Mouse (Mus musculus): ENCODE data around the gene Zfp524. TPM values are rescaled to one million over a fixed set of nuclear protein-coding genes. Genes with fewer than 3 reads are reported as not detected.

Gene Zfp524
- polyA plus RNA-seq, 1 experiment from 2014 or later = 6.7 TPM

GRCm38 (mm10) chr7:5020685-5021084 is 6.5 kb downstream of the Zfp524 start:
- H3K4me2 ChIP-seq (ENCODE audit: low read length) = peak overlapping the region; percentile 84
- peak overlapping the region; percentile 78 for H3K27ac ChIP-seq (ENCODE audit: low read length)
- WGBS = under 1% methylated on average over 11 of the region's 15 CpGs
- ATAC-seq = peak; percentile 54
- H3K36me3 ChIP-seq (ENCODE audit: control insufficient read depth, insufficient read depth, low read length) = no peaks in the 10 kb centered on the region; the same call in 1 of the 2 replicates
- H3K9ac ChIP-seq (ENCODE audit: low read depth, low read length) = peak overlapping the region; percentile 79
- no peaks in the 10 kb centered on the region for H3K9me3 ChIP-seq (replicated peaks; ENCODE audit: control insufficient read depth, low read length, poor library complexity, severe bottlenecking)
- no peaks in the 10 kb centered on the region for H3K27me3 ChIP-seq (ENCODE audit: control insufficient read depth, insufficient read depth, low read depth, low read length)
- peaks cover 14% of the 10 kb centered on the region for H3K4me1 ChIP-seq (ENCODE audit: control insufficient read depth, insufficient read depth, low read length)
- peak overlapping the region; percentile 56 for H3K4me3 ChIP-seq (ENCODE audit: low read depth, low read length)

- Histone ChIP-seq H3K4me1 (ENCODE audit: control insufficient read depth, insufficient read depth, low read length) (peaks cover 10% of the 10 kb centered on the region), H3K36me3 (ENCODE audit: control insufficient read depth, insufficient read depth, low read length) (peaks cover 3% of the 10 kb centered on the region; the same call in 1 of the 2 replicates), H3K4me3 (ENCODE audit: low read depth, low read length) (peak overlapping the region; percentile 56), H3K27ac (ENCODE audit: low read length) (peak overlapping the region; percentile 78), H3K4me2 (ENCODE audit: low read length) (peak overlapping the region; percentile 84), H3K27me3 (ENCODE audit: control insufficient read depth, insufficient read depth, low read depth, low read length) (no peaks in the 10 kb centered on the region), H3K9ac (ENCODE audit: low read depth, low read length) (peak overlapping the region; percentile 79), H3K9me3 (replicated peaks; ENCODE audit: control insufficient read depth, low read length, poor library complexity, severe bottlenecking) (no peaks in the 10 kb centered on the region)
- 54% methylated on average over 5 of the region's 5 CpGs for WGBS
- no peak for ATAC-seq
Observed at GRCm38 (mm10) chr7:5021197-5021596, 7.0 kb downstream of the Zfp524 start.

GRCm38 (mm10) chr7:5029543-5029942 is 15.3 kb downstream of the Zfp524 start:
- no peak overlapping the region for H3K4me2 ChIP-seq (ENCODE audit: low read length)
- no peak for ATAC-seq
- peaks cover 44% of the 10 kb centered on the region for H3K36me3 ChIP-seq (ENCODE audit: control insufficient read depth, insufficient read depth, low read length)
- no peaks in the 10 kb centered on the region for H3K27me3 ChIP-seq (ENCODE audit: control insufficient read depth, insufficient read depth, low read depth, low read length)
- no peaks in the 10 kb centered on the region for H3K4me1 ChIP-seq (ENCODE audit: control insufficient read depth, insufficient read depth, low read length)
- no peak overlapping the region for H3K4me3 ChIP-seq (ENCODE audit: low read depth, low read length)
- 96% methylated on average over 22 of the region's 22 CpGs for WGBS
- H3K9ac ChIP-seq (ENCODE audit: low read depth, low read length) = no peak overlapping the region
- peaks cover 14% of the 10 kb centered on the region for H3K9me3 ChIP-seq (replicated peaks; ENCODE audit: control insufficient read depth, low read length, poor library complexity, severe bottlenecking)
- H3K27ac ChIP-seq (ENCODE audit: low read length) = no peak overlapping the region

GRCm38 (mm10) chr7:5029946-5030345 is 15.7 kb downstream of the Zfp524 start:
- ATAC-seq = no peak
- H3K4me2 ChIP-seq (ENCODE audit: low read length) = no peak overlapping the region
- no peak overlapping the region for H3K27ac ChIP-seq (ENCODE audit: low read length)
- no peak overlapping the region for H3K4me3 ChIP-seq (ENCODE audit: low read depth, low read length)
- H3K9ac ChIP-seq (ENCODE audit: low read depth, low read length) = no peak overlapping the region
- WGBS = 94% methylated on average over 21 of the region's 21 CpGs
- H3K36me3 ChIP-seq (ENCODE audit: control insufficient read depth, insufficient read depth, low read length) = peaks cover 44% of the 10 kb centered on the region
- peaks cover 14% of the 10 kb centered on the region for H3K9me3 ChIP-seq (replicated peaks; ENCODE audit: control insufficient read depth, low read length, poor library complexity, severe bottlenecking)
- no peaks in the 10 kb centered on the region for H3K4me1 ChIP-seq (ENCODE audit: control insufficient read depth, insufficient read depth, low read length)
- H3K27me3 ChIP-seq (ENCODE audit: control insufficient read depth, insufficient read depth, low read depth, low read length) = no peaks in the 10 kb centered on the region

GRCm38 (mm10) chr7:5030554-5031275 is 16.5 kb downstream of the Zfp524 start:
- H3K4me3 ChIP-seq (ENCODE audit: low read depth, low read length) = no peak overlapping the region
- 85% methylated on average over 63 of the region's 63 CpGs for WGBS
- no peak for ATAC-seq

GRCm38 (mm10) chr7:5031496-5031895 is 17.3 kb downstream of the Zfp524 start:
- no peak overlapping the region for H3K9ac ChIP-seq (ENCODE audit: low read depth, low read length)
- H3K4me3 ChIP-seq (ENCODE audit: low read depth, low read length) = no peak overlapping the region
- peaks cover 14% of the 10 kb centered on the region for H3K9me3 ChIP-seq (replicated peaks; ENCODE audit: control insufficient read depth, low read length, poor library complexity, severe bottlenecking)
- no peaks in the 10 kb centered on the region for H3K27me3 ChIP-seq (ENCODE audit: control insufficient read depth, insufficient read depth, low read depth, low read length)
- peaks cover 42% of the 10 kb centered on the region for H3K36me3 ChIP-seq (ENCODE audit: control insufficient read depth, insufficient read depth, low read length)
- ATAC-seq = no peak
- H3K27ac ChIP-seq (ENCODE audit: low read length) = no peak overlapping the region
- WGBS = 78% methylated on average over 46 of the region's 46 CpGs
- H3K4me1 ChIP-seq (ENCODE audit: control insufficient read depth, insufficient read depth, low read length) = no peaks in the 10 kb centered on the region
- H3K4me2 ChIP-seq (ENCODE audit: low read length) = no peak overlapping the region

More at GRCm38 (mm10) chr7:5030554-5031275, 16.5 kb downstream of the Zfp524 start:
- Histone ChIP-seq H3K4me2 (ENCODE audit: low read length) (no peak overlapping the region), H3K4me1 (ENCODE audit: control insufficient read depth, insufficient read depth, low read length) (no peaks in the 10 kb centered on the region), H3K9me3 (replicated peaks; ENCODE audit: control insufficient read depth, low read length, poor library complexity, severe bottlenecking) (peaks cover 14% of the 10 kb centered on the region), H3K27me3 (ENCODE audit: control insufficient read depth, insufficient read depth, low read depth, low read length) (no peaks in the 10 kb centered on the region), H3K36me3 (ENCODE audit: control insufficient read depth, insufficient read depth, low read length) (peaks cover 44% of the 10 kb centered on the region), H3K9ac (ENCODE audit: low read depth, low read length) (no peak overlapping the region), H3K27ac (ENCODE audit: low read length) (no peak overlapping the region)

GRCm38 (mm10) chr7:5033818-5034217 is 19.6 kb downstream of the Zfp524 start, which contains the start of gene 4632433K11Rik:
4632433K11Rik (plus strand) TSS chr7:5034118.
- no peak within 1 kb of the TSS for H3K27ac ChIP-seq (ENCODE audit: low read length)
- no peaks in the 10 kb centered on the region for H3K27me3 ChIP-seq (ENCODE audit: control insufficient read depth, insufficient read depth, low read depth, low read length)
- no peak within 1 kb of the TSS for H3K4me3 ChIP-seq (ENCODE audit: low read depth, low read length)
- peaks cover 4% of the 10 kb centered on the region; the same call in 1 of the 2 replicates for H3K4me1 ChIP-seq (ENCODE audit: control insufficient read depth, insufficient read depth, low read length)
- 92% methylated on average over 3 of the region's 3 CpGs for WGBS
- peaks cover 41% of the 10 kb centered on the region for H3K36me3 ChIP-seq (ENCODE audit: control insufficient read depth, insufficient read depth, low read length)
- peaks cover 14% of the 10 kb centered on the region for H3K9me3 ChIP-seq (replicated peaks; ENCODE audit: control insufficient read depth, low read length, poor library complexity, severe bottlenecking)
- no peak within 1 kb of the TSS for H3K9ac ChIP-seq (ENCODE audit: low read depth, low read length)
- H3K4me2 ChIP-seq (ENCODE audit: low read length) = no peak within 1 kb of the TSS
- ATAC-seq = no peak

GRCm38 (mm10) chr7:5035628-5036027 is 21.4 kb downstream of the Zfp524 start:
- Histone ChIP-seq H3K27me3 (ENCODE audit: control insufficient read depth, insufficient read depth, low read depth, low read length) (no peaks in the 10 kb centered on the region), H3K4me3 (ENCODE audit: low read depth, low read length) (no peak overlapping the region), H3K4me2 (ENCODE audit: low read length) (no peak overlapping the region), H3K36me3 (ENCODE audit: control insufficient read depth, insufficient read depth, low read length) (peaks cover 23% of the 10 kb centered on the region), H3K9me3 (replicated peaks; ENCODE audit: control insufficient read depth, low read length, poor library complexity, severe bottlenecking) (peaks cover 7% of the 10 kb centered on the region), H3K27ac (ENCODE audit: low read length) (no peak overlapping the region), H3K4me1 (ENCODE audit: control insufficient read depth, insufficient read depth, low read length) (peaks cover 7% of the 10 kb centered on the region; the same call in 1 of the 2 replicates), H3K9ac (ENCODE audit: low read depth, low read length) (no peak overlapping the region)
- WGBS = 95% methylated on average over 17 of the region's 17 CpGs
- no peak for ATAC-seq

- Histone ChIP-seq H3K4me2 (ENCODE audit: low read length) (no peak overlapping the region), H3K27ac (ENCODE audit: low read length) (no peak overlapping the region), H3K9ac (ENCODE audit: low read depth, low read length) (no peak overlapping the region), H3K27me3 (ENCODE audit: control insufficient read depth, insufficient read depth, low read depth, low read length) (no peaks in the 10 kb centered on the region), H3K4me3 (ENCODE audit: low read depth, low read length) (no peak overlapping the region), H3K9me3 (replicated peaks; ENCODE audit: control insufficient read depth, low read length, poor library complexity, severe bottlenecking) (peaks cover 2% of the 10 kb centered on the region), H3K4me1 (ENCODE audit: control insufficient read depth, insufficient read depth, low read length) (peaks cover 7% of the 10 kb centered on the region; the same call in 1 of the 2 replicates), H3K36me3 (ENCODE audit: control insufficient read depth, insufficient read depth, low read length) (peaks cover 18% of the 10 kb centered on the region)
- no peak for ATAC-seq
- 96% methylated on average over 9 of the region's 9 CpGs for WGBS
Observed at GRCm38 (mm10) chr7:5036136-5036535, 21.9 kb downstream of the Zfp524 start.
